In the genomic region with DNA sequence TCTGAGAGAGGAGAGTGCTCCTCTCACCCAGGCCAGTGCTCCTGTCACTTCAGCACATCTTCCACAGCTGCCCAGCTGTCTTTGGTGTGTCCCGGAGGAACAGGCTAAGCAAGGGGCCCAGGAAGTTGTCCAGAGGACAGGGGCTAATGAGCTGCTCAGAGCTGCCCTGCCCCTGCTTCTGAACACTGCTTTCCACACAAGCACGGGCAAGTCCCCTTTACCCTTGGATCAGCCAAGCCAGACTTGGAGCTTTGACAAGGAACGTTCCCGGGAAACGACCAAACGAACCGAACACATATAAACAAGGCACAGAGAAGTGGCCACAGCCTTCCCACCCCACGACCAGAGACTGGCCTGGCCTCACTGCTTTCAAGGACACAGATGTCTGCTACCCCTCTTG, we compare ENCODE assay signal across 13 mouse cellular contexts. TPM values are rescaled to one million over a fixed set of nuclear protein-coding genes. Genes with fewer than 3 reads are reported as not detected.
DNase-seq lines count a peak whose midpoint lies in the region; ATAC-seq and TF ChIP-seq lines count a peak whose summit lies in the region.
"Had no signal": no experiment of that assay in that cellular context is flagged by ENCODE, and none has a peak within 500 bp of the region (broad histone marks: within the 10 kb centered on the region; RNA-seq: fewer than 3 reads in every experiment).

No protein-coding gene starts in this region.

- no peak for TF ChIP-seq CTCF in stomach, postnatal 0 days (IDR thresholded peaks at IDR 0.05; ENCODE audit: low read depth)

- DNase-seq in heart, adult 18-20 months, result peak; percentile 63 to 71
- no peak for DNase-seq in heart, postnatal 25 days (ENCODE audit: low spot score)
- DNase-seq in ovary, postnatal 36 days (ENCODE audit: low spot score), result peak; percentile 39
- DNase-seq in ovary, adult 18-20 months (ENCODE audit: low spot score), result no peak
- DNase-seq in limb, embryonic 10.5 days (ENCODE audit: low spot score), result no peak
- no peak for DNase-seq in stomach, postnatal 0 days (ENCODE audit: low spot score)
- no peak for DNase-seq in left cerebral cortex, adult 8-10 months (ENCODE audit: low spot score in 2 of 2)
- no peak for DNase-seq in frontal cortex, adult 2 months (ENCODE audit: extremely low spot score in 1 of 2, low spot score in 1 of 2)

- ATAC-seq in stomach, postnatal 0 days (ENCODE audit: low FRiP score, low TSS enrichment), result peak; percentile 22; the same call in 1 of the 2 replicates
- ATAC-seq: forebrain, embryonic 14.5 days; midbrain, embryonic 13.5 days had no signal

- no peaks in the 10 kb centered on the region for H3K36me3 ChIP-seq in limb, embryonic 10.5 days
- no peaks in the 10 kb centered on the region for H3K36me3 ChIP-seq in stomach, postnatal 0 days (ENCODE audit: control insufficient read depth, insufficient read depth, low read length)
- H3K36me3 ChIP-seq: limb, embryonic 12.5 days; midbrain, embryonic 13.5 days had no signal

- no peaks in the 10 kb centered on the region for H3K9me3 ChIP-seq in limb, embryonic 10.5 days (replicated peaks)
- H3K9me3 ChIP-seq in stomach, postnatal 0 days (ENCODE audit: control insufficient read depth, low read length), result no peaks in the 10 kb centered on the region
- H3K9me3 ChIP-seq: limb, embryonic 12.5 days; midbrain, embryonic 13.5 days had no signal

- TF ChIP-seq EP300 in stomach, postnatal 0 days (optimal IDR thresholded peaks at IDR 0.05), result no peak

- peaks cover 50% of the 10 kb centered on the region for H3K4me1 ChIP-seq in limb, embryonic 10.5 days
- H3K4me1 ChIP-seq in stomach, postnatal 0 days (replicated peaks; ENCODE audit: control insufficient read depth, insufficient read depth), result peaks cover 10% of the 10 kb centered on the region

- 33% methylated on average over 8 of the region's 8 CpGs for WGBS in limb, embryonic 10.5 days
- 13% methylated on average over 8 of the region's 8 CpGs for WGBS in stomach, postnatal 0 days

- intact Hi-C loops in heart, postnatal 25 days (cut with DNase I), result no loop called here

- H3K27ac ChIP-seq in limb, embryonic 10.5 days, result peak overlapping the region; percentile 53
- H3K27ac ChIP-seq in stomach, postnatal 0 days (replicated peaks), result peak overlapping the region; percentile 61
- H3K27ac ChIP-seq: limb, embryonic 12.5 days; midbrain, embryonic 13.5 days had no signal

- no peak overlapping the region for H3K4me3 ChIP-seq in limb, embryonic 10.5 days
- no peak overlapping the region for H3K4me3 ChIP-seq in stomach, postnatal 0 days (ENCODE audit: low read depth, low read length)
- H3K4me3 ChIP-seq: limb, embryonic 12.5 days; midbrain, embryonic 13.5 days had no signal

- H3K4me2 ChIP-seq in stomach, postnatal 0 days (replicated peaks; ENCODE audit: low read depth), result peak overlapping the region; percentile 2; the same call in 1 of the 2 replicates
- H3K4me2 ChIP-seq: limb, embryonic 12.5 days; midbrain, embryonic 13.5 days had no signal

- peak overlapping the region; percentile 28 for H3K9ac ChIP-seq in stomach, postnatal 0 days (ENCODE audit: low read length)
- H3K9ac ChIP-seq: limb, embryonic 12.5 days; midbrain, embryonic 13.5 days had no signal

- no peaks in the 10 kb centered on the region for H3K27me3 ChIP-seq in limb, embryonic 10.5 days (ENCODE audit: low read depth, poor library complexity, severe bottlenecking)
- no peaks in the 10 kb centered on the region for H3K27me3 ChIP-seq in stomach, postnatal 0 days (ENCODE audit: control insufficient read depth, insufficient read depth, low read length)

RNA-seq across cellular contexts. Expression of a gene that starts 5.1 kb away (rescaled TPM):
- total RNA-seq in heart, adult 18-20 months (2021), result 10 to 100 TPM; 47.5 to 50.8 TPM
- 10 to 100 TPM; 53.2 to 60.8 TPM for total RNA-seq in heart, postnatal 25 days (2021)
- polyA plus RNA-seq in limb, embryonic 10.5 days (2016; fragmentation: Nextera tagmentation; extraction: Ambion mirVana), result 41.8 and 43.6 TPM in 2 replicates
- 75.3 and 77.7 TPM in 2 replicates for polyA plus RNA-seq in stomach, postnatal 0 days (2015; fragmentation: Nextera tagmentation; extraction: Ambion mirVana)
- 10 to 100 TPM; 12.8 to 23.2 (median 16.7) TPM for total RNA-seq in left cerebral cortex, adult 8-10 months (2022)
- polyA plus RNA-seq in frontal cortex, adult 2 months (2012; rRNA removed), result 16.4 and 18.7 TPM in 2 replicates

RNA-seq across cellular contexts. Expression of a gene that starts 23.6 kb away (rescaled TPM):
- 1 to 10 TPM in 1 of 2 experiments, under 1 TPM in 1; 0.47 to 1.3 TPM for total RNA-seq in heart, adult 18-20 months (2021)
- under 1 TPM; 0.70 TPM for total RNA-seq in heart, postnatal 25 days (2021)
- polyA plus RNA-seq in limb, embryonic 10.5 days (2016; fragmentation: Nextera tagmentation; extraction: Ambion mirVana), result 1.0 and 1.6 TPM in 2 replicates
- polyA plus RNA-seq in stomach, postnatal 0 days (2015; fragmentation: Nextera tagmentation; extraction: Ambion mirVana), result 18.5 and 20.6 TPM in 2 replicates
- 1 to 10 TPM; 2.6 to 3.7 (median 3.1) TPM for total RNA-seq in left cerebral cortex, adult 8-10 months (2022)
- polyA plus RNA-seq in frontal cortex, adult 2 months (2012; rRNA removed), result 1.6 and 1.7 TPM in 2 replicates

RNA-seq across cellular contexts. Expression of a gene that starts 30.4 kb away (rescaled TPM):
- total RNA-seq in heart, adult 18-20 months (2021), result 10 to 100 TPM; 25.0 to 28.7 TPM
- total RNA-seq in heart, postnatal 25 days (2021), result 10 to 100 TPM; 27.4 to 31.8 TPM
- 34.3 and 41.5 TPM in 2 replicates for polyA plus RNA-seq in limb, embryonic 10.5 days (2016; fragmentation: Nextera tagmentation; extraction: Ambion mirVana)
- polyA plus RNA-seq in stomach, postnatal 0 days (2015; fragmentation: Nextera tagmentation; extraction: Ambion mirVana), result 71.5 and 73.0 TPM in 2 replicates
- 10 to 100 TPM in 2 of 4 experiments, 1 to 10 TPM in 2; 7.7 to 11.9 (median 10.3) TPM for total RNA-seq in left cerebral cortex, adult 8-10 months (2022)
- polyA plus RNA-seq in frontal cortex, adult 2 months (2012; rRNA removed), result 13.2 and 14.2 TPM in 2 replicates

RNA-seq across cellular contexts. Expression of a gene that starts 36.5 kb away (rescaled TPM):
- not detected for total RNA-seq in heart, adult 18-20 months (2021)
- not detected for total RNA-seq in heart, postnatal 25 days (2021)
- 0.26 and 0.33 TPM in 2 replicates for polyA plus RNA-seq in limb, embryonic 10.5 days (2016; fragmentation: Nextera tagmentation; extraction: Ambion mirVana)
- 6.3 and 6.7 TPM in 2 replicates for polyA plus RNA-seq in stomach, postnatal 0 days (2015; fragmentation: Nextera tagmentation; extraction: Ambion mirVana)
- total RNA-seq in left cerebral cortex, adult 8-10 months (2022), result under 1 TPM; 0.28 to 0.71 (median 0.40) TPM
- 0.04 and 0.13 TPM in 2 replicates for polyA plus RNA-seq in frontal cortex, adult 2 months (2012; rRNA removed)
- total RNA-seq: common myeloid progenitor, adult 5-6 weeks had no signal
- polyA plus RNA-seq: forebrain, embryonic 14.5 days had no signal

RNA-seq across cellular contexts. Expression of a gene that starts 58.2 kb away (rescaled TPM):
- not detected for total RNA-seq in heart, adult 18-20 months (2021)
- total RNA-seq in heart, postnatal 25 days (2021), result not detected
- polyA plus RNA-seq in limb, embryonic 10.5 days (2016; fragmentation: Nextera tagmentation; extraction: Ambion mirVana), result 0.10 and 0.21 TPM in 2 replicates
- polyA plus RNA-seq in stomach, postnatal 0 days (2015; fragmentation: Nextera tagmentation; extraction: Ambion mirVana), result 0.08 and 0.15 TPM in 2 replicates
- not detected for total RNA-seq in left cerebral cortex, adult 8-10 months (2022)
- not detected in 2 replicates for polyA plus RNA-seq in frontal cortex, adult 2 months (2012; rRNA removed)
- total RNA-seq: adrenal gland, postnatal 4 days; common myeloid progenitor, adult 5-6 weeks had no signal

Comparison
In these comparisons a context has a peak if more than half of its experiments do, and no peak if none do; other contexts are left out.
1. DNase-seq: peak in heart, adult 18-20 months (2 of 2) and ovary, postnatal 36 days (single experiment); none in heart, postnatal 25 days (single experiment), ovary, adult 18-20 months (single experiment), limb, embryonic 10.5 days (single experiment), stomach, postnatal 0 days (single experiment), left cerebral cortex, adult 8-10 months (0 of 2) and frontal cortex, adult 2 months (0 of 2).